Mouse (Mus musculus) neural tube, embryonic 13.5 days (tissue): ENCODE measurements around the gene Olfr1206. TPM values are rescaled to one million over a fixed set of nuclear protein-coding genes. Genes with fewer than 3 reads are reported as not detected.

ENCODE experiments used
- ATAC-seq: fragments of 200-750 bp; cut with Nextera tagmentation; 2 replicates; pipeline ENCODE4 v1.8.0; 2017; ENCODE audit warnings: low read depth, mild to moderate bottlenecking, moderate TSS enrichment, moderate library complexity
- H3K27ac ChIP-seq: fragments of 300-500 bp; sonication (generic); replicated peaks from 2 replicates; pipeline ENCODE4 v1.5.1; 2015; ENCODE audit warnings: moderate library complexity, mild to moderate bottlenecking, inconsistent platforms
- H3K27me3 ChIP-seq: fragments of 300-500 bp; sonication (generic); 2 replicates; pipeline ENCODE4 v1.6.1; 2015; ENCODE audit warnings: mild to moderate bottlenecking, inconsistent platforms
- H3K36me3 ChIP-seq: fragments of 300-500 bp; sonication (generic); 2 replicates; pipeline ENCODE4 v1.6.1; 2015; ENCODE audit warnings: mild to moderate bottlenecking, inconsistent platforms
- H3K4me1 ChIP-seq: fragments of 300-500 bp; sonication (generic); replicated peaks from 2 replicates; pipeline ENCODE4 v1.6.1; 2015; ENCODE audit warnings: inconsistent platforms
- H3K4me2 ChIP-seq: fragments of 300-500 bp; sonication (generic); 2 replicates; pipeline ENCODE4 v1.6.1; 2015; ENCODE audit warnings: inconsistent platforms, mild to moderate bottlenecking, moderate library complexity
- H3K4me3 ChIP-seq: fragments of 300-500 bp; sonication (generic); 2 replicates; pipeline ENCODE4 v1.5.1; 2015; ENCODE audit warnings: mild to moderate bottlenecking, inconsistent platforms
- H3K9ac ChIP-seq: fragments of 300-500 bp; sonication (generic); 2 replicates; pipeline ENCODE4 v1.6.1; 2015; ENCODE audit warnings: moderate library complexity, mild to moderate bottlenecking, inconsistent platforms
- H3K9me3 ChIP-seq: fragments of 300-500 bp; sonication (generic); 2 replicates; pipeline ENCODE4 v1.6.1; 2016; ENCODE audit warnings: inconsistent platforms
- WGBS: fragments of 180-500 bp; shearing (Covaris S2); methylation state at CpG from one replicate; pipeline ENCODE4 v1.1.7; 2015; 5-methylcytosine and 5-hydroxymethylcytosine counted together
- polyA plus RNA-seq: library from polyadenylated mRNA; unstranded; fragments of >200 nt; fragmentation: Nextera tagmentation; extraction: Ambion mirVana; gene quantifications from 2 replicates; pipeline ENCODE4 v1.2.1, GENCODE M21; 2015

Olfr1206 gene
- not detected in 2 replicates for polyA plus RNA-seq

DNA sequence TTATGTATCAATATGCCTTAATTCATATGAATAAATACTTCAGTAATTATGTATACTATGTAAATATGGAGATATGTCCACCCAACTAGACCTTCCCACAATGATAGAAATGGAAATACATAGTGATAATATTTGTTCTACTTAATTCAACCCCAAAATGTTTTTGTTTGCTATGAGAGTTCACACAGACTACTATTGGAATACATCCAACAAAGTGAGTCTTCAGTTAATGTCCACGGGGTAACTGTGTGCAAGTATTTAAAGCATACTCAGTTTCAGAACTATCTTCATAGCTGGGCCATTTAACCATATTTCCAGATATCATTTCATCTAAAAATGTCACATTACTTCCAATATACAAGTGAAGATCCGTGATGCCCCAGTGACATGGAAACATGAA lies at the start of gene Olfr1206:
TSS of gene Olfr1206 (plus strand) at position 301 of the 400 bp plus-strand sequence.
- no peaks in the 10 kb centered on the region for H3K36me3 ChIP-seq
- H3K4me1 ChIP-seq, result no peaks in the 10 kb centered on the region
- no peak for ATAC-seq
- H3K9me3 ChIP-seq, result no peaks in the 10 kb centered on the region
- no peak within 1 kb of the TSS for H3K4me2 ChIP-seq
- no peak within 1 kb of the TSS for H3K4me3 ChIP-seq
- no peak within 1 kb of the TSS for H3K27ac ChIP-seq
- H3K9ac ChIP-seq, result no peak within 1 kb of the TSS
- WGBS, result 90% methylated on average over 2 of the region's 2 CpGs
- no peaks in the 10 kb centered on the region for H3K27me3 ChIP-seq

DNA sequence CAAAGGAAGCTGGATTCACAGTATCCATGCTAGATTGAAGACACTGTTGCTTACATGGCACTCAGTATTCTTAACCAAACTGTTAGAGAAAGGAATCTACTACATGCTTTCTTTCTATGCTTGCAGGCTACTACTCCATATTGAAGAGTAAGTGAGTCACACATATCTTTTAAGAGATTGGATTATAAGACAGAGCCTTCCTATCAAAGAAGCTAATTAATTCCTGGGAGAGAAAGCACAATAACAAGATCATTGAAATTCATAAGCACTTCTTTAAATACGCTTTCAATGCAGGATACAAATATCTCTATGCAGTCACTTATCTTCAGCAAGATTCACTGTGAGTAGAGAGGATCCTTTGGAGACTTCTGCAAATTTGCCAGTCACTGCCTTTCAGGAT lies 48.8 kb upstream of the Olfr1206 start, which contains the start of gene Olfr1202:
TSS of gene Olfr1202 (plus strand) at position 301 of the 400 bp plus-strand sequence.
- Histone ChIP-seq H3K4me2 (no peak within 1 kb of the TSS), H3K36me3 (no peaks in the 10 kb centered on the region)
- WGBS, result 69% methylated on average over 1 of the region's 1 CpGs

DNA sequence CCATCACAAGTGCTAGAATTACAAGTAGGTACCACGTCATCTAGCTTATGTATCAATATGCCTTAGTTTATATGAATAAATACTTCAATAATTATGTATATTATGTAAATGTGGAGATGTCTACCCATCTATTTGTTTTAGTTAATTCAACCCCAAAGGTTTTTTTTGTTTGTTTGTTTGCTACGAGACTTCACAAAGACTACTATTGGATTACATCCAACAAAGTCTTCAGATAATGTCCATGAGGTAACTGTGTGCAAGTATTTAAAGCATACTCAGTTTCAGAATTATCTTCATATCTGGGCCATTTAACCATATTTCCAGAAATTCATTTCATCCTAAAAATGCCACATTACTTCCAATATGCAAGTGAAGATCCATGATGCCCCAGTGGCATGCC lies 33.6 kb upstream of the Olfr1206 start, which contains the start of gene Olfr1205:
TSS of gene Olfr1205 (plus strand) at position 301 of the 400 bp plus-strand sequence.
- no peak within 1 kb of the TSS for H3K4me2 ChIP-seq
- H3K4me1 ChIP-seq, result no peaks in the 10 kb centered on the region
- no peaks in the 10 kb centered on the region for H3K9me3 ChIP-seq
- no peak within 1 kb of the TSS for H3K27ac ChIP-seq
- WGBS, result 91% methylated on average over 2 of the region's 2 CpGs
- no peak within 1 kb of the TSS for H3K4me3 ChIP-seq
- no peak within 1 kb of the TSS for H3K9ac ChIP-seq
- no peaks in the 10 kb centered on the region for H3K36me3 ChIP-seq
- H3K27me3 ChIP-seq, result no peaks in the 10 kb centered on the region
- ATAC-seq, result no peak

More for the DNA sequence above, 48.8 kb upstream of the Olfr1206 start, which contains the start of gene Olfr1202:
- no peak within 1 kb of the TSS for H3K27ac ChIP-seq
- no peak for ATAC-seq
- H3K27me3 ChIP-seq, result no peaks in the 10 kb centered on the region
- H3K4me1 ChIP-seq, result no peaks in the 10 kb centered on the region
- H3K9me3 ChIP-seq, result no peaks in the 10 kb centered on the region
- H3K4me3 ChIP-seq, result no peak within 1 kb of the TSS
- no peak within 1 kb of the TSS for H3K9ac ChIP-seq

DNA sequence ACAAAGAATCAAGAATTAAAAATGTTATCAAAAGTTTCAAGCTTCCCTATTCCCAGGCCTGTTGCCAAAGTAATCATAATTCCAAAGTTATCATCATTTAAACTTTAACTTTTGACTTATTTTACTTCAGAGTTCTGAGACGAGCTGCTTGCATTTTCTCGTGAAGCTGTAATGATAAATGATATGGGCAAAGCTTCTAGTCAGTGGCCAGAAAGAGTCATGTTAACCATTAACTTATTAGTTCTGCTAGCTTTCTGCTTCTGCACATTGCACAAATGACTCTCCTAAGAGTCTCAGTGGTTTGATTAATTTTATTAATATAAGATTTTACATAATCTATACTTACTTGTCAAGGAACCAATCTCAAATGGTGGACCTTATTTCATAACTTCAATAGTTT lies 24.6 kb upstream of the Olfr1206 start:
- no peaks in the 10 kb centered on the region for H3K27me3 ChIP-seq
- no peak overlapping the region for H3K4me2 ChIP-seq
- WGBS, result 81% methylated on average over 2 of the region's 2 CpGs
- no peaks in the 10 kb centered on the region for H3K9me3 ChIP-seq
- H3K4me1 ChIP-seq, result no peaks in the 10 kb centered on the region
- H3K9ac ChIP-seq, result no peak overlapping the region
- H3K36me3 ChIP-seq, result no peaks in the 10 kb centered on the region
- ATAC-seq, result no peak
- no peak overlapping the region for H3K27ac ChIP-seq
- H3K4me3 ChIP-seq, result no peak overlapping the region

DNA sequence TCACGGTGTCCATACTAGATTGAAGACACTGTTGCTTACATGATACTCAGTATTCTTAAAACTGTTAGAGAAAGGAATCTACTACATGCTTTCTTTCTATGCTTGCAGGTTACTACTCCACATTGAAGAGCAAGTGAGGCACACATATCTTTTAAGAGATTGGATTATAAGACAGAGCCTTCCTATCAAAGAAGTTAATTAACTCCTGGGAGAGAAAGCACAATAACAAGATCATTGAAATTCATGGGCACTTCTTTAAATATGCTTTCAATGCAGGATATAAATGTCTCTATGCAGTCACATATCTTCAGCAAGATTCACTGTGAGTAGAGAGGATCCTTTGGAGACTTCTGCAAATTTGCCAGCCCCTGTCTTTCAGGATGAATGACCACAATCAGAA lies 14.0 kb upstream of the Olfr1206 start, which contains the start of gene Olfr1204:
TSS of gene Olfr1204 (plus strand) at position 301 of the 400 bp plus-strand sequence.
- ATAC-seq, result no peak
- no peak within 1 kb of the TSS for H3K4me2 ChIP-seq
- no peaks in the 10 kb centered on the region for H3K36me3 ChIP-seq
- H3K27me3 ChIP-seq, result no peaks in the 10 kb centered on the region
- H3K4me3 ChIP-seq, result no peak within 1 kb of the TSS
- H3K27ac ChIP-seq, result no peak within 1 kb of the TSS
- no peaks in the 10 kb centered on the region for H3K9me3 ChIP-seq
- 96% methylated on average over 1 of the region's 1 CpGs for WGBS
- H3K9ac ChIP-seq, result no peak within 1 kb of the TSS
- H3K4me1 ChIP-seq, result no peaks in the 10 kb centered on the region

DNA sequence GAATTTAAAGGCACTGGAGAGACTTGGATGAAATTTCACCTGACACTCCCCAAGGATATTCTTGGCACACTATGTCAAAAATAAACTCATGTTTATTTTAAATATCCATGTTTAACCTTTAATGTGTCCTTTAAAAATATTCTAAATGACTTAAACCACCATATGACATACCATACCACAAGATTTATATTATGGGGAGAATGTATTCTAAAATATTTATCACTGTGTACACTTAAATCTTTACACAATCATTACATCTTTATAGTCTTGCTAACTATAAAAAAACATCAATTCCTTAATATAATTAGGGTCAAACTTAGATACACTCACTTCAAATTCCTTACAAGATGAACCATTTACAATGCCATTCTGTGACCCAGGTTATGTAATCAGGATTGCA lies 39.2 kb downstream of the Olfr1206 start, which contains the start of gene Olfr1208:
TSS of gene Olfr1208 (minus strand) at position 101 of the 400 bp plus-strand sequence.
- Histone ChIP-seq H3K36me3 (no peaks in the 10 kb centered on the region), H3K9me3 (no peaks in the 10 kb centered on the region), H3K9ac (no peak within 1 kb of the TSS), H3K27ac (no peak within 1 kb of the TSS), H3K4me1 (no peaks in the 10 kb centered on the region), H3K4me2 (no peak within 1 kb of the TSS), H3K27me3 (no peaks in the 10 kb centered on the region), H3K4me3 (no peak within 1 kb of the TSS)
- no peak for ATAC-seq

DNA sequence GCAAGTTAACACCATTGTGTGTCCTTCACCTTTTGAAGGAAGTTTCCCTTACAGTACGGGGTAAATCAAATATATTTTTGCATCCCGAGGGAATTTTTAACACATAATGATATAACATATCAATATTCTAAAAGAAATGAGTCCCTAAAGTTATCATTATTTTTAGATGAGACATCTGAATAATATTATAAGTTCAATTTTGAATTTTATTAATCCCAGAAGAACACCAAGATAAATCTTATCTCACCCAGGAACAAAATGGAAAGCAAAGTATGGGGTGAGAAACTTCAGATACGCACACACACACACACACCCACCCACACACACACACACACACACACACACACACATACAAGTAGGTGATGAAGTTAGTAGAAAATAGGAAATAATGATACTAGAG lies 52.0 kb downstream of the Olfr1206 start, which contains the start of gene Olfr1209:
TSS of gene Olfr1209 (minus strand) at position 101 of the 400 bp plus-strand sequence.
- H3K27me3 ChIP-seq, result no peaks in the 10 kb centered on the region
- 90% methylated on average over 3 of the region's 3 CpGs for WGBS
- H3K4me3 ChIP-seq, result no peak within 1 kb of the TSS
- H3K9me3 ChIP-seq, result no peaks in the 10 kb centered on the region
- no peaks in the 10 kb centered on the region for H3K4me1 ChIP-seq
- H3K27ac ChIP-seq, result no peak within 1 kb of the TSS
- no peak within 1 kb of the TSS for H3K4me2 ChIP-seq
- ATAC-seq, result no peak
- H3K9ac ChIP-seq, result no peak within 1 kb of the TSS
- H3K36me3 ChIP-seq, result no peaks in the 10 kb centered on the region

Other genes starting within 250 kb of the Olfr1206 start
- not detected in 2 replicates for gene Olfr1191-ps1, start 222.7 kb upstream of the Olfr1206 start, polyA plus RNA-seq
- gene Olfr1192-ps1, start 214.7 kb upstream of the Olfr1206 start, polyA plus RNA-seq, result not detected in 2 replicates
- not detected in 2 replicates for gene Olfr1193, start 187.6 kb upstream of the Olfr1206 start, polyA plus RNA-seq
- gene Olfr1195, start 174.0 kb upstream of the Olfr1206 start, polyA plus RNA-seq, result not detected in 2 replicates
- gene Olfr1196, start 158.6 kb upstream of the Olfr1206 start, polyA plus RNA-seq, result not detected in 2 replicates
- not detected in 2 replicates for gene Olfr1197, start 130.9 kb upstream of the Olfr1206 start, polyA plus RNA-seq
- gene Olfr1198, start 111.9 kb upstream of the Olfr1206 start, polyA plus RNA-seq, result not detected in 2 replicates
- not detected in 2 replicates for gene Olfr1199, start 102.8 kb upstream of the Olfr1206 start, polyA plus RNA-seq
- gene Olfr1200, start 92.7 kb upstream of the Olfr1206 start, polyA plus RNA-seq, result not detected in 2 replicates
- not detected in 2 replicates for gene Olfr1201, start 70.2 kb upstream of the Olfr1206 start, polyA plus RNA-seq
- not detected in 2 replicates for gene Olfr1202, start 48.7 kb upstream of the Olfr1206 start, polyA plus RNA-seq
- gene Olfr1205, start 33.5 kb upstream of the Olfr1206 start, polyA plus RNA-seq, result not detected in 2 replicates
- not detected in 2 replicates for gene Olfr1204, start 13.9 kb upstream of the Olfr1206 start, polyA plus RNA-seq
- not detected in 2 replicates for gene Olfr1208, start 39.1 kb downstream of the Olfr1206 start, polyA plus RNA-seq
- gene Olfr1209, start 51.9 kb downstream of the Olfr1206 start, polyA plus RNA-seq, result not detected in 2 replicates
- not detected in 2 replicates for gene Olfr1211, start 74.9 kb downstream of the Olfr1206 start, polyA plus RNA-seq
- not detected in 2 replicates for gene Olfr1212, start 90.7 kb downstream of the Olfr1206 start, polyA plus RNA-seq
- not detected in 2 replicates for gene Gm13762, start 117.0 kb downstream of the Olfr1206 start, polyA plus RNA-seq
- gene Olfr1214, start 129.4 kb downstream of the Olfr1206 start, polyA plus RNA-seq, result not detected in 2 replicates
- not detected in 2 replicates for gene Olfr1215, start 143.7 kb downstream of the Olfr1206 start, polyA plus RNA-seq
- gene Olfr1216, start 155.1 kb downstream of the Olfr1206 start, polyA plus RNA-seq, result not detected in 2 replicates
- gene Olfr1217, start 168.8 kb downstream of the Olfr1206 start, polyA plus RNA-seq, result not detected in 2 replicates
- not detected in 2 replicates for gene Olfr1218, start 198.0 kb downstream of the Olfr1206 start, polyA plus RNA-seq
- not detected in 2 replicates for gene Olfr1219, start 220.3 kb downstream of the Olfr1206 start, polyA plus RNA-seq
- gene Olfr1220, start 243.6 kb downstream of the Olfr1206 start, polyA plus RNA-seq, result not detected in 2 replicates